Mouse (Mus musculus) cerebellum, postnatal 14 days (tissue): Measurements from ENCODE around the gene Coq10a.

Source experiments
- DNase-seq, 2 experiments: peaks; one replicate each; pipeline ENCODE4 v3.0.0; 2021; ENCODE audit warnings: mixed read lengths in 2 of 2

Coq10a gene

GRCm38 (mm10) chr10:128368402-128369217 lies at the start of gene Coq10a:
Gene Coq10a (minus strand): TSS chr10:128368997.
- peak; percentile 95 for DNase-seq

GRCm38 (mm10) chr10:128414848-128415247 lies 46.1 kb upstream of the Coq10a start:
- DNase-seq, result no peak

- DNase-seq, result no peak
These were observed 44.3 kb upstream of the Coq10a start for GRCm38 (mm10) chr10:128413076-128413475.

- no peak for DNase-seq
These were observed 43.8 kb upstream of the Coq10a start for GRCm38 (mm10) chr10:128412558-128412957.

GRCm38 (mm10) chr10:128412055-128412381 lies 43.2 kb upstream of the Coq10a start:
- peak; percentile 63 to 68 for DNase-seq

- DNase-seq, result peak; percentile 97 to 98
These were observed 42.6 kb upstream of the Coq10a start, which contains the start of the genes Nabp2 and Rnf41 for GRCm38 (mm10) chr10:128411211-128412054. Gene Nabp2 (minus strand): TSS chr10:128411492. Gene Rnf41 (plus strand): TSS chr10:128411657.

GRCm38 (mm10) chr10:128410560-128410845 lies 41.7 kb upstream of the Coq10a start:
- DNase-seq, result no peak

GRCm38 (mm10) chr10:128409692-128410559 lies 41.1 kb upstream of the Coq10a start:
- peak; percentile 97 to 99 for DNase-seq

GRCm38 (mm10) chr10:128408591-128409535 lies 40.1 kb upstream of the Coq10a start:
- peak; percentile 67 to 69 for DNase-seq

GRCm38 (mm10) chr10:128403931-128404330 lies 35.1 kb upstream of the Coq10a start:
- DNase-seq, result peak; percentile 90 to 92

GRCm38 (mm10) chr10:128401638-128402037 lies 32.8 kb upstream of the Coq10a start:
- DNase-seq, result no peak

GRCm38 (mm10) chr10:128401056-128401455 lies 32.3 kb upstream of the Coq10a start, which contains the start of gene Slc39a5:
Gene Slc39a5 (minus strand): TSS chr10:128401229.
- no peak for DNase-seq

GRCm38 (mm10) chr10:128400338-128400737 lies 31.5 kb upstream of the Coq10a start:
- DNase-seq, result no peak

GRCm38 (mm10) chr10:128397466-128397865 lies 28.7 kb upstream of the Coq10a start:
- peak; percentile 77 for DNase-seq

GRCm38 (mm10) chr10:128396716-128397264 lies 28.0 kb upstream of the Coq10a start:
- no peak for DNase-seq

GRCm38 (mm10) chr10:128396017-128396673 lies 27.3 kb upstream of the Coq10a start:
- no peak for DNase-seq

GRCm38 (mm10) chr10:128391850-128392249 lies 23.1 kb upstream of the Coq10a start:
- peak in 1 of 2 experiments; percentile 6 for DNase-seq

- no peak for DNase-seq
These were observed 21.6 kb upstream of the Coq10a start for GRCm38 (mm10) chr10:128390366-128390765.

GRCm38 (mm10) chr10:128389570-128389969 lies 20.8 kb upstream of the Coq10a start:
- DNase-seq, result no peak

- DNase-seq, result peak; percentile 34 to 44
These were observed 20.1 kb upstream of the Coq10a start for GRCm38 (mm10) chr10:128388941-128389340.

- DNase-seq, result no peak
These were observed 17.1 kb upstream of the Coq10a start for GRCm38 (mm10) chr10:128385902-128386301.
